Mouse (Mus musculus): Measurements from ENCODE around the gene Cbr2. TPM values are rescaled to one million over a fixed set of nuclear protein-coding genes. Genes with fewer than 3 reads are reported as not detected.
A peak's percentile ranks its signal among the peaks of the same experiment; 100 is the strongest.
"Not testable (repeated sequence)": the region's sequence is repeated elsewhere in the genome, so short reads cannot be mapped to it uniquely, and the experiment has no call there.

Cbr2 gene
- polyA plus RNA-seq, 1 experiment from 2014 or later = 5.9 TPM

DNA sequence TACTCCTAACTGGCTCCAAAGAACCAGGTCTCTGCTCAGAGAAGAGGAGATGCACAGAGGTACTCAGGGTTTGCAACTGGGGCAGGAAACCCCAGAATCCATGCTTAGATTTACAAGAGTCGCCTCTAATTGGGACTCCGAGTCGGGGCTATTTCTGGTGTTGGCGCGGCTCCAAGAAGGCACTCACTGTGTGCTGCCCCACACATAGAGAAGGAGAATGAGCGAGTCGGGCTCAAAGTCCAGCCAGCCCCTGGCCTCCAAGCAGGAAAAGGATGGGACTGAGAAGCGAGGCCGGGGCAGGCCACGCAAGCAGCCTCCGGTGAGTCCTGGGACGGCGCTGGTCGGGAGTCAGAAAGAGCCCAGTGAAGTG lies 30.7 kb upstream of the Cbr2 start, which contains the start of gene Hmga1b:
TSS of gene Hmga1b (plus strand) at position 123 of the 370 bp plus-strand sequence.
- not testable (repeated sequence) for ATAC-seq (ENCODE audit: insufficient number of reproducible peaks, insufficient read depth, low FRiP score, low TSS enrichment); H3K27ac ChIP-seq; H3K4me3 ChIP-seq; H3K9ac ChIP-seq; H3K36me3 ChIP-seq; H3K4me1 ChIP-seq
- 19% methylated on average over 14 of the region's 14 CpGs for WGBS
- Histone ChIP-seq H3K4me2 (replicated peaks) (peak within 1 kb of the TSS; percentile 13; the same call in 1 of the 2 replicates), H3K9me3 (peaks cover 19% of the 10 kb centered on the region), H3K27me3 (peaks cover 20% of the 10 kb centered on the region)

DNA sequence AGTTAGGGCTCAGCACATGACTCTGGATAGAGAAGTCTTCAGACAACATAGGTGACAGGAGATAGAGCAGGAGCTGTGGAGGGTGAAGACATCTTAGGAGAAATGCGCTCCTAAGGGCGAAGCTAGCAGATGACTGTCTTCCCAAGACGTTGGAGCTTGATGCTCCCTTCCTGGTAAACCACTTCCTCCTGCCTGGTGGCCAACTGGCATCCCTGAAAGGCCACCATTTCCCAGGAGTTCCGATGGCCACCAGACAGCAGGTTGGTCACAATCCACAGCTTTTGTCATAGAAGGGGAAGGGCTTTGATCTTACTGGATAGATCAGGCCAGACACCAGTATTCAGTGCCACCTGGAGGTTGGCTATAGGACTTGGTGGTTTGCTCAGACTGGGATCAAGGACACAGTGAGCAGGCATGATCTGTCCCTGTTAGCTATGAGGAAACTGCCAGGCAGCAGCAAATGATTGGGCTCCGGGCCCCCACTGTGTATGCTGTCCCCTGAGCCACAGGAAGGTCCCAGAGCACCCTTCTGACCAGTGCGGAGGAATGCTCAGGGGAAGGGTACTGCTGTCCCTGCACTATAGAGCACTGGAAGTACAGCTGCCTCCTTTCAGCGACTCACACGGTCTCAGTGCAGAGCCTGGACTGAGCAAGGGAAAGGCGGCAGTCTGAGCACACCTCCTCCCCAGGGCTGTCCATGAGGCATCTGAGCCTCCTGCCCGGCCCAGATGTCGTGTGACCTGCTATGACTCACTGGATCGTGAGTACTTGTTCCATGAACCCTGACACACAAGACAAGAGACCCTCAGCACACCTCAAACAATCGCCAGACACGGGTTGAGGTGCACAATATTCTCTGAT lies 30.1 kb upstream of the Cbr2 start:
- no peak overlapping the region for H3K4me3 ChIP-seq
- no peak overlapping the region for H3K27ac ChIP-seq
- 69% methylated on average over 14 of the region's 14 CpGs for WGBS
- ATAC-seq (ENCODE audit: insufficient number of reproducible peaks, insufficient read depth, low FRiP score, low TSS enrichment) = no peak
- peaks cover 20% of the 10 kb centered on the region for H3K27me3 ChIP-seq
- no peak overlapping the region for H3K4me2 ChIP-seq (replicated peaks)
- H3K9me3 ChIP-seq = peaks cover 19% of the 10 kb centered on the region
- no peak overlapping the region for H3K9ac ChIP-seq
- no peaks in the 10 kb centered on the region for H3K36me3 ChIP-seq
- H3K4me1 ChIP-seq = no peaks in the 10 kb centered on the region

DNA sequence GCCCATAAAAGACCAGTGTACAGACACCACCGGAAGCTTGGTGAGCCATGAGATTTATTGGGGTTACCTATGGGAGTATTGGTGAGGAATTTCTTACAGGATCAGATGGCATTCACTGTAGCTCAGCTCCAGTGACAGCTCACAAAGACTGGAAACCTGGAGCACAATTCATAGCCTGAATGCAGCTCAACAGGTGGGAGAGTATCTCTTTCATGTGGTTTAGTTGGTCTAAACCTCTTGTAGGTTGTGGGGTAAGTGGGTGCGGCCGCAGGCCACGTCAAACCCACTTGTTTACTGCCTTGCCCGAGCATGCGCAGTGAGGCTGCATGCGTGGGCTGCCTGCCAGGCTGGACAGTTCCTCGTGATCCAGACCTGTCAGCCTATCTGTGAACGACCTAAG lies 28.3 kb upstream of the Cbr2 start:
- H3K9ac ChIP-seq = no peak overlapping the region
- no peak overlapping the region for H3K4me2 ChIP-seq (replicated peaks)
- no peaks in the 10 kb centered on the region for H3K36me3 ChIP-seq
- 91% methylated on average over 9 of the region's 9 CpGs for WGBS
- H3K9me3 ChIP-seq = peaks cover 19% of the 10 kb centered on the region
- no peaks in the 10 kb centered on the region for H3K4me1 ChIP-seq
- no peak overlapping the region for H3K4me3 ChIP-seq
- no peak for ATAC-seq (ENCODE audit: insufficient number of reproducible peaks, insufficient read depth, low FRiP score, low TSS enrichment)
- no peak overlapping the region for H3K27ac ChIP-seq
- H3K27me3 ChIP-seq = peaks cover 14% of the 10 kb centered on the region

DNA sequence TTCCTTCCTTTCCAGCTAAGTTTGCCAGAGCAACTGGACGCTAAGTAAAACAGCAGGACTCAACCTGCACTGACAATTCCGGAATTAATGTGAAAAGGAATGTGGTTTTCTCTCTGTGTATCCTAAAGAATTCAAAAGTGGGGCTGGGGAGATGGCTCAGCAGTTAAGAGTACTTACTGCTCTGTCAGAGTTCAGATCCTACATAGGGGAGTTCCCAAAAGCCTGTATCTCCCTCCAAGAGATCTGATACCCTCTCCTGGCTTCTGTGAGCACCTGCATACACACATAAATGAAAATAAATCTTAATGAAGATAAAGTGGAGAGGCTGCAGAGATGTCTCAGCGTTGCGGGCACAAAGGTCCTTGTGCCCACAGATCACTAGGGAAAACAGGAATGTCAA lies 19.7 kb upstream of the Cbr2 start:
- H3K27me3 ChIP-seq = no peaks in the 10 kb centered on the region
- no peak for ATAC-seq (ENCODE audit: insufficient number of reproducible peaks, insufficient read depth, low FRiP score, low TSS enrichment)
- WGBS = 72% methylated on average over 4 of the region's 4 CpGs
- no peaks in the 10 kb centered on the region for H3K4me1 ChIP-seq
- no peak overlapping the region for H3K4me2 ChIP-seq (replicated peaks)
- H3K9ac ChIP-seq = no peak overlapping the region
- H3K27ac ChIP-seq = no peak overlapping the region
- H3K4me3 ChIP-seq = no peak overlapping the region
- no peaks in the 10 kb centered on the region for H3K9me3 ChIP-seq
- no peaks in the 10 kb centered on the region for H3K36me3 ChIP-seq

DNA sequence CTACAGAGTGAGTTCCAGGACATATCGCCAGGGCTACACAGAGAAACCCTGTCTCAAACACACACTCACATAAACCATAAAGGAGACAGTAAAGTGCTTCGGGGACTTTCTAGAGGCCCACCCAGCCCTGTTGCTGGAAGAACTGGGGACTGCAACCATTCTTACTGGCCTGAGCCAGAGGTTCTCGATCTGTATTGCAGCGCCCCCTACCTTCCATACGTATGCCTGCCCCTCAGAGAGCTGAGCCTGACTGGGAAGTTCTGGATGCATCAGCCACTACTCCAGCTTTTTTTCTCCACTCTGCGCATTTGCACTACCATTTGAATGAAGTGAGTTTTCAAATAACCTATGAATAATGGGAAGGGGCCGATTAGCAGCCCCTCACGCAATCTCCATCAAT lies 17.5 kb upstream of the Cbr2 start:
- Histone ChIP-seq H3K9ac (no peak overlapping the region), H3K9me3 (no peaks in the 10 kb centered on the region), H3K27ac (no peak overlapping the region), H3K36me3 (no peaks in the 10 kb centered on the region), H3K4me1 (no peaks in the 10 kb centered on the region), H3K27me3 (no peaks in the 10 kb centered on the region), H3K4me2 (replicated peaks) (no peak overlapping the region), H3K4me3 (no peak overlapping the region)
- ATAC-seq (ENCODE audit: insufficient number of reproducible peaks, insufficient read depth, low FRiP score, low TSS enrichment) = no peak
- 59% methylated on average over 8 of the region's 8 CpGs for WGBS

DNA sequence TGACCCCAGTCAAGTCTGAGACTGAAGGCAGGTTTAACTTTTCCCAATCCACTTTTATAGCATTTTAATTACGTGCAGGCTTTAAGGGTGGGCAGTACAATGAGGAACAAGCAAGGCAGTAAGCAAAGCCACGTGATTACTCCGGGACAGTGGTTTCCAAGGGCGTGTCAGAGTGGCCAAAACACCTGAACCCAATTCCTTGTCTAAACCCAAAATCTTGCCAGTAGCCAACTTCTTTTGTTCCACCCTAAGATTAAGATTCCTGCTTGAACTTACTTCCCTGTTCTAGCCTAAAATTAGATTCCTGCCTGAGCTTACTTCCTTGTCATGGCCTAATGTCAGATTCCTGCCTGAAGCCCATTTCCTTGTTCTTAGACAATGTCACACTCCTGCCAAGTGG lies 16.1 kb upstream of the Cbr2 start:
- H3K4me2 ChIP-seq (replicated peaks) = no peak overlapping the region
- no peaks in the 10 kb centered on the region for H3K9me3 ChIP-seq
- WGBS = 74% methylated on average over 4 of the region's 4 CpGs
- H3K4me3 ChIP-seq = no peak overlapping the region
- H3K27ac ChIP-seq = no peak overlapping the region
- H3K9ac ChIP-seq = no peak overlapping the region
- H3K27me3 ChIP-seq = no peaks in the 10 kb centered on the region
- H3K36me3 ChIP-seq = no peaks in the 10 kb centered on the region
- H3K4me1 ChIP-seq = no peaks in the 10 kb centered on the region
- no peak for ATAC-seq (ENCODE audit: insufficient number of reproducible peaks, insufficient read depth, low FRiP score, low TSS enrichment)

DNA sequence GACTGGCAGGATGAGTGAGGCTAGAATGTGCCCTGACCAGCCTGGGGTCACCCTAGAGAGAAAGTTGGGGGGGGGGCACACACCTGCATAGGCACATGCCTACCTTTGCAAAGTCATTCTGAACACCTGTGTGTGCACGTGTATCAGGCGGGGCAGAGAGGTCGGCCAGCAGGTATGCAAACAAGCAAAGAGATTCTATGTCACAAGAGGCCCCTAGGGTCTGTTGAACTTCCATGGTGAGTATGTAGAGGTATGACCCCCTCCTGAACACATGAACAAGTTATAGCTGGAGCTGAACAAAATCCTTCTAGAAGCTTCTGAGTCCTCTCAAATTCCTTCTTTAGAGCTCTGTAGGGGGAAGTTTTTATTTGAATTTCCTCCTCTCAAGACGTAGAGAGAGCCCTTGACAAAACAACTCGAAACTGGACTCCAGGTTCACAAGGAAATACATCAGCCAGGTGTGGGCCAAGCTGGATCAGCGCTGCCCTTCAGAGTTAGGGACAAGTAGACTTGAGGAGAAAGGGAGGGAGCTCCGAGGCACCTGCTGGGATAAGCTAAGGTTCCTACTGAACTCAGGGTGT lies 12.3 kb upstream of the Cbr2 start:
- Histone ChIP-seq H3K4me1 (no peaks in the 10 kb centered on the region), H3K4me3 (no peak overlapping the region), H3K9me3 (no peaks in the 10 kb centered on the region), H3K4me2 (replicated peaks) (no peak overlapping the region), H3K9ac (no peak overlapping the region), H3K27me3 (no peaks in the 10 kb centered on the region), H3K36me3 (no peaks in the 10 kb centered on the region), H3K27ac (no peak overlapping the region)
- WGBS = 63% methylated on average over 7 of the region's 7 CpGs
- ATAC-seq (ENCODE audit: insufficient number of reproducible peaks, insufficient read depth, low FRiP score, low TSS enrichment) = no peak

DNA sequence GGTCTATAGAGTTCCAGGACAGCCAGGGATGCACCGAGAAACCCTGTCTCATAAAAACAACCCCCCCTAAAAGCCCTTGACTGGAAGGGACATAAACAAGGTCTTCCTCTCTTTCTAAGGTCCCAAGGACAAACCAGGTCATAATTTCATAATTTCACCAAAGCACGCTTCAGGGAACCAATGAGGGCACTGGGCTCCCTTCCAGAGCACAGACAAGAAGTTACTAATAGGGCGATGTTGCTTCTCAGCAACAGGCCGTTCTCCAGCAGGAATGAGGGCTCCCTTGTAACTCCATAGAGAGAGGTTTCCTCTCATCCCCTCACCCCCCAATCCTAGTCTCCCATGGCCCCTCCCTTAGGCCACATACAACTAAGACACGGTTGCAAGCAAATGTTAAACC lies 9.1 kb upstream of the Cbr2 start:
- H3K9me3 ChIP-seq = no peaks in the 10 kb centered on the region
- H3K27ac ChIP-seq = no peak overlapping the region
- WGBS = 89% methylated on average over 5 of the region's 5 CpGs
- no peak overlapping the region for H3K4me2 ChIP-seq (replicated peaks)
- ATAC-seq (ENCODE audit: insufficient number of reproducible peaks, insufficient read depth, low FRiP score, low TSS enrichment) = no peak
- no peak overlapping the region for H3K9ac ChIP-seq
- no peaks in the 10 kb centered on the region for H3K4me1 ChIP-seq
- no peaks in the 10 kb centered on the region for H3K27me3 ChIP-seq
- H3K4me3 ChIP-seq = no peak overlapping the region
- H3K36me3 ChIP-seq = no peaks in the 10 kb centered on the region

DNA sequence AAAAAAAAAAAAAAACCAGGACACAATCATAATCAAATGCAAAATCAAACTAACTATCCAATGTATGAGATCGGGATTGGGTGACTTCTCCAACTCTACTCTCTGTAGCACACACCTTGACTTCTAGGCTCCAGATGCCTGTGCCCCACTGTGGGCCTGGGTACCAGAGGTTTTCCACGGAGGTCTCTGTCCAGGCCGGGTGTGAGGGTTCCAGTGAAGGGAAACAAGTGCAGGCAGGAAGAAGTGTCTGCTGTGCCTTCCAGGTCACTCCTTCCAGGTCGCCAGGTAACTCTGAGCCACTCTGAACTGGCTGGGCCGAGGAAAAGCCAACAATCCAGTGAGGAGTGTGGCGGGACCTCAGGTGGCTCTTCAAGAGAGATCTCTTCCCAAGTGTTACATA lies 4.5 kb upstream of the Cbr2 start:
- Histone ChIP-seq H3K36me3 (no peaks in the 10 kb centered on the region), H3K4me2 (replicated peaks) (no peak overlapping the region), H3K27ac (no peak overlapping the region), H3K9ac (no peak overlapping the region), H3K4me3 (no peak overlapping the region), H3K9me3 (no peaks in the 10 kb centered on the region), H3K4me1 (peaks cover 13% of the 10 kb centered on the region; the same call in 1 of the 2 replicates), H3K27me3 (no peaks in the 10 kb centered on the region)
- no peak for ATAC-seq (ENCODE audit: insufficient number of reproducible peaks, insufficient read depth, low FRiP score, low TSS enrichment)
- 76% methylated on average over 6 of the region's 6 CpGs for WGBS

DNA sequence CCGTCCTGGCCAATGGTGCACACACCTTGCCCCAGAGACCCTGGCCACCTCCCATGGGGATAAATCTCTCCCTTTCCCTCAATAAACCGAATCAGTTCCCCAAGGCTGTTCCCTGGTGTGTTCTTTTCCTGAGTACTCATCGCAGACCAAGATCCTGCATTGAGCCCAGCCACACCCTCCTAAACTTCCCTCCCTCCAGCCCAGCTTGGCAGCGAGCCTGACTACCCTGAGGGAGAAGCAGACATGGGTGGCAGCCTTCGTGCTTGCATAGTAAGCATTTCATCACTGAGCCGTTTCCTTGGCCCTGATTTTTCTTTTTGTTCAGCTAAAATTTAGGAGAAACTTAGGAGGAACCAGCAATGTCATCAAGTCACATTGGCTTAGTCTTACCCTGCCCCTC lies 1.6 kb upstream of the Cbr2 start:
- H3K9ac ChIP-seq = no peak overlapping the region
- H3K9me3 ChIP-seq = no peaks in the 10 kb centered on the region
- H3K4me2 ChIP-seq (replicated peaks) = no peak overlapping the region
- H3K27ac ChIP-seq = no peak overlapping the region
- WGBS = 63% methylated on average over 6 of the region's 6 CpGs
- H3K4me1 ChIP-seq = peaks cover 20% of the 10 kb centered on the region; the same call in 1 of the 2 replicates
- ATAC-seq (ENCODE audit: insufficient number of reproducible peaks, insufficient read depth, low FRiP score, low TSS enrichment) = no peak
- H3K27me3 ChIP-seq = no peaks in the 10 kb centered on the region
- H3K36me3 ChIP-seq = no peaks in the 10 kb centered on the region
- H3K4me3 ChIP-seq = no peak overlapping the region

DNA sequence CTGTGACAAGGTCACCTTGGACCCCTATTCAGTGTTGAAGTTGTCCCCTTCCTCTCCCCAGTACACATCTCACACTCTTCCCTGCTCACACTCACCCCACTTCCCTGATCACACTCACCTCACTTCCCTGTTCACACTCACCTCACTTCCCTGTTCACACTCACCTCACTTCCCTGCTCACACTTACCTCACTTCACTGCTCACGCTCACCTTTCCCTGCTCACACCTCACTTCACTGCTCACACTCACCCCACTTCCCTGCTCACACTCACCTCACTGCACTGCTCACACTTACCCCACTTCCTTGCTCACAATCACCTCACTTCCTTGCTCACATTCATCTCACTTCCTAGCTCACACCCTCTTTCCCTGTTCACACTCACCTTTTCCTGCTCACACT lies 519 bp downstream of the Cbr2 start:
- 89% methylated on average over 1 of the region's 1 CpGs for WGBS
- H3K36me3 ChIP-seq = no peaks in the 10 kb centered on the region
- H3K27me3 ChIP-seq = no peaks in the 10 kb centered on the region
- 0 out of 2 replicates have a peak overlapping the region, but pooled peaks have one; percentile 42 for H3K27ac ChIP-seq
- H3K4me3 ChIP-seq = no peak overlapping the region
- no peak for ATAC-seq (ENCODE audit: insufficient number of reproducible peaks, insufficient read depth, low FRiP score, low TSS enrichment)
- peaks cover 25% of the 10 kb centered on the region; the same call in 1 of the 2 replicates for H3K4me1 ChIP-seq
- H3K9ac ChIP-seq = no peak overlapping the region
- no peaks in the 10 kb centered on the region for H3K9me3 ChIP-seq
- H3K4me2 ChIP-seq (replicated peaks) = no peak overlapping the region

DNA sequence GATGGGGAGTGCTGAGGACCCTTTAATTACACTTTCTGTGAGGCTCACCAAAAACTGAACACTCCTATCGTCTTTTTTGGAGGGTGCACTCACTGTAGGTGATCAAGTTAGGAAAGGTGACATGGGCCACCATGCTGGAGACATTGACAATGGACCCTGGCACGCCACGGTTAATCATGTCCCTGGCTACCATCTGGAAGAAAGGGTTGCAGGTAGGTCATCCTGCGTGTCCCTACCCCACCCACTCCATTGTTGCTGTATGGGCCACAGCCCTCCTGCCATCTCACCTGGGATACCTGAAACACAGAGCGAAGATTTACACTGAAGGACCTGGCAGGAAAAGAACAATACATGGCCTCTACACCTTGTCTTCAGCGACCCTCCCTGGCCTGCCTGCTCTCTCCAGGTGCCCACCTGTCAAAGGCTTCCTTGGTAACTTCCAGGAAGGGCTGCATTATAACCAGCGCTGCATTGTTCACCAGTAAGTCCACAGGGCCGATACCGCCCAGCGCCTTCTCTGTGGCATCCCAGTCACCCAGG lies 1.5 kb downstream of the Cbr2 start:
- Histone ChIP-seq H3K9ac (no peak overlapping the region), H3K9me3 (no peaks in the 10 kb centered on the region), H3K27ac (no peak overlapping the region), H3K4me1 (peaks cover 27% of the 10 kb centered on the region; the same call in 1 of the 2 replicates), H3K36me3 (no peaks in the 10 kb centered on the region), H3K4me2 (replicated peaks) (no peak overlapping the region), H3K4me3 (no peak overlapping the region), H3K27me3 (peaks cover 5% of the 10 kb centered on the region; the same call in 1 of the 2 replicates)
- ATAC-seq (ENCODE audit: insufficient number of reproducible peaks, insufficient read depth, low FRiP score, low TSS enrichment) = no peak
- 87% methylated on average over 10 of the region's 10 CpGs for WGBS
